In the genomic region with DNA sequence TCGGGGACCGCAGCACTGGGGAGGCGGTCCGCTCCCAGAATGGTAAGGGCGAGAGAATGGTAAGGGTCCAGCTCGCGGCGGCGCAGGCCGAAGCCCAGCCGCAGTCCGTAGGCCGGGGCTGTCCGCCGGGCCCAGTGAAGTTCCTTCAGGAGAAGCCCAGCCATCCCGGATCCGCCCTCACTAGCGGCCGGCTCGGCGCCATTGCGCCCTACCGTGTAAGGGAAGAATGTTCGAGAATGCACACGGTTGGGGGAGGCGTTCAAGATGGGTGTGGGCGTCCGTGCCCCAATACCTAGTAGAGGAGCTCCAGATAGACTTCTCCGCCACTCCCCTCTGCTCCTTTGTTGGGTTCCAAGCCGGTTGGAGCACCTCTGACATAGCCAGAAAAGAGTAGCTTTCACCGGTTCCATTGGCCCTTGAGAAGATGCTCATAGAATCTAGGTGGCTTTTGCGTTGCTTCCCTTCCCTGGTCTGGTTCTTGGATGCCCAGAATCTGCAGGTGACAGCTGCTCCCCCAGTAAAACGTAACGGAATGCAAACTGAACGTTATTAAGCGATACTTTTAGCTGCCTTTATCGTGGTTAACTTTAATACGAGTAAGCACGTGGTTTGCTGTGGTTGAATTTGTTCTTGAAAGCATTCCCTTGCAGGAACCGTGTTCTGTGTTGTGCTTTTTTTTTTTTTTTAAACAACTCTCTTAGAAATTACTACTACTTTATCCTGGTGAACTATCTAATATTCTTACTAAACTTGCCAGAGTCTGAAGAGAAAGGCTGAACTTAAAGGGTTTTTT, we compare ENCODE assay signal across 8 mouse cellular contexts. TPM values are rescaled to one million over a fixed set of nuclear protein-coding genes. Genes with fewer than 3 reads are reported as not detected.
DNase-seq lines count a peak whose midpoint lies in the region; ATAC-seq and TF ChIP-seq lines count a peak whose summit lies in the region.

No protein-coding gene starts in this region.

- H3K36me3 ChIP-seq in heart, embryonic 14.5 days (ENCODE audit: control insufficient read depth, insufficient read depth, low read length), result peaks cover 68% of the 10 kb centered on the region
- H3K36me3 ChIP-seq in midbrain, postnatal 0 days (ENCODE audit: insufficient read depth, low read length), result peaks cover 30% of the 10 kb centered on the region

- intact Hi-C loops in heart, postnatal 10 days (cut with DNase I), result loop anchor here (1.0 to 5.0 kb wide), 3 partner anchors 46 to 91 kb away; partner anchors contain the start of genes Acat2 and Wtap
- intact Hi-C loops in gastrocnemius, postnatal 14 days (cut with DNase I; ENCODE audit: low total_unique reads), result loop anchor here (10.0 kb wide), 1 partner anchor 68 kb away; no protein-coding TSS in a partner anchor

- peak overlapping the region; percentile 99 for H3K9ac ChIP-seq in heart, embryonic 14.5 days (ENCODE audit: low read length)
- peak overlapping the region; percentile 90 for H3K9ac ChIP-seq in midbrain, postnatal 0 days (replicated peaks; ENCODE audit: low read length, poor library complexity, severe bottlenecking)

- peak overlapping the region; percentile 92 to 94 for H3K27ac ChIP-seq in heart, embryonic 14.5 days (replicated peaks in 1 of 2; ENCODE audit: control insufficient read depth in 1 of 2, insufficient read depth in 1 of 2, low read depth in 2 of 2, low read length in 2 of 2)
- peak overlapping the region; percentile 88 for H3K27ac ChIP-seq in midbrain, postnatal 0 days (ENCODE audit: low read depth, low read length)

- ATAC-seq in heart, embryonic 14.5 days (ENCODE audit: insufficient number of reproducible peaks, insufficient read depth, low FRiP score, low read depth), result peak; percentile 49
- ATAC-seq in CD4-positive, CD25-positive, alpha-beta regulatory T cell, adult 4 months, result peak; percentile 40
- ATAC-seq in midbrain, postnatal 0 days (ENCODE audit: low FRiP score), result peak; percentile 53

- no peak for TF ChIP-seq CTCF in midbrain, postnatal 0 days (IDR thresholded peaks at IDR 0.05)

- no peaks in the 10 kb centered on the region for H3K9me3 ChIP-seq in heart, embryonic 14.5 days (ENCODE audit: control insufficient read depth, low read length)
- no peaks in the 10 kb centered on the region for H3K9me3 ChIP-seq in midbrain, postnatal 0 days (ENCODE audit: low read length)

- peaks cover 0 to 9% of the 10 kb centered on the region in 2 experiments; a peak in 2 of 4 replicates for H3K4me1 ChIP-seq in heart, embryonic 14.5 days (ENCODE audit: control insufficient read depth in 2 of 2, insufficient read depth in 2 of 2, low read length in 2 of 2)
- H3K4me1 ChIP-seq in midbrain, postnatal 0 days (ENCODE audit: insufficient read depth, low read length), result no peaks in the 10 kb centered on the region

- under 1% methylated on average over 40 of the region's 40 CpGs for WGBS in heart, embryonic 14.5 days
- under 1% methylated on average over 40 of the region's 40 CpGs for WGBS in midbrain, postnatal 0 days

- no peaks in the 10 kb centered on the region for H3K27me3 ChIP-seq in heart, embryonic 14.5 days (ENCODE audit: control insufficient read depth, insufficient read depth, low read length)
- H3K27me3 ChIP-seq in midbrain, postnatal 0 days (ENCODE audit: insufficient read depth, low read length), result no peaks in the 10 kb centered on the region

- H3K4me3 ChIP-seq in heart, embryonic 14.5 days (ENCODE audit: control insufficient read depth in 1 of 2, insufficient read depth in 1 of 2, low read depth in 1 of 2, low read length in 2 of 2), result peak overlapping the region; percentile 96 to 97
- peak overlapping the region; percentile 71 for H3K4me3 ChIP-seq in midbrain, postnatal 0 days (ENCODE audit: low read depth, low read length)

- no peak for DNase-seq in heart, postnatal 10 days
- peak; percentile 55 for DNase-seq in brain, adult 2 months (ENCODE audit: low read depth, low spot score)
- DNase-seq in gastrocnemius, postnatal 14 days, result peak; percentile 45
- DNase-seq in liver, result peak; percentile 82
- peak; percentile 9 for DNase-seq in midbrain, postnatal 0 days (ENCODE audit: low spot score)
- DNase-seq in ovary, postnatal 10 days (ENCODE audit: low spot score), result no peak

- H3K4me2 ChIP-seq in heart, embryonic 14.5 days (ENCODE audit: low read length), result peak overlapping the region; percentile 84
- H3K4me2 ChIP-seq in midbrain, postnatal 0 days (ENCODE audit: low read depth, low read length, poor library complexity, severe bottlenecking), result peak overlapping the region; percentile 82

RNA-seq across cellular contexts. Expression of gene Mrpl18, which starts 0.6 kb away (rescaled TPM):
- polyA plus RNA-seq in heart, embryonic 14.5 days (2014; fragmentation: Nextera tagmentation; extraction: Ambion mirVana), result 197 and 200 TPM in 2 replicates
- total RNA-seq in heart, postnatal 10 days (2021), result 100 to 1,000 TPM; 159 to 170 TPM
- 100 to 1,000 TPM; 187 to 190 TPM for polyA plus RNA-seq in CD4-positive, CD25-positive, alpha-beta regulatory T cell, adult 4 months (2017; shearing (Covaris generic))
- 10 to 100 TPM; 86.2 to 87.2 TPM for total RNA-seq in gastrocnemius, postnatal 14 days (2021)
- total RNA-seq in midbrain, postnatal 0 days (2014; rRNA removed), result 34.0 TPM in 2 replicates
- 111 and 118 TPM in 2 replicates for polyA plus RNA-seq in midbrain, postnatal 0 days (2015; fragmentation: Nextera tagmentation; extraction: Ambion mirVana)

RNA-seq across cellular contexts. Expression of gene Tcp1, which starts 1.3 kb away (rescaled TPM):
- polyA plus RNA-seq in heart, embryonic 14.5 days (2014; fragmentation: Nextera tagmentation; extraction: Ambion mirVana), result 345 and 353 TPM in 2 replicates
- total RNA-seq in heart, postnatal 10 days (2021), result 100 to 1,000 TPM; 226 to 233 TPM
- 100 to 1,000 TPM; 221 to 225 TPM for polyA plus RNA-seq in CD4-positive, CD25-positive, alpha-beta regulatory T cell, adult 4 months (2017; shearing (Covaris generic))
- 100 to 1,000 TPM; 205 to 212 TPM for total RNA-seq in gastrocnemius, postnatal 14 days (2021)
- total RNA-seq in midbrain, postnatal 0 days (2014; rRNA removed), result 330 and 377 TPM in 2 replicates
- polyA plus RNA-seq in midbrain, postnatal 0 days (2015; fragmentation: Nextera tagmentation; extraction: Ambion mirVana), result 330 and 375 TPM in 2 replicates

RNA-seq across cellular contexts. Expression of gene Pnldc1, which starts 6.8 kb away (rescaled TPM):
- 1.5 and 1.6 TPM in 2 replicates for polyA plus RNA-seq in heart, embryonic 14.5 days (2014; fragmentation: Nextera tagmentation; extraction: Ambion mirVana)
- 1 to 10 TPM; 1.3 to 1.5 TPM for total RNA-seq in heart, postnatal 10 days (2021)
- polyA plus RNA-seq in CD4-positive, CD25-positive, alpha-beta regulatory T cell, adult 4 months (2017; shearing (Covaris generic)), result 1 to 10 TPM in 1 of 2 experiments, under 1 TPM in 1; 0.55 to 1.3 TPM
- under 1 TPM; 0.14 to 0.91 TPM for total RNA-seq in gastrocnemius, postnatal 14 days (2021)
- 0.88 and 1.8 TPM in 2 replicates for total RNA-seq in midbrain, postnatal 0 days (2014; rRNA removed)
- polyA plus RNA-seq in midbrain, postnatal 0 days (2015; fragmentation: Nextera tagmentation; extraction: Ambion mirVana), result 1.1 and 1.3 TPM in 2 replicates

RNA-seq across cellular contexts. Expression of gene Acat3, which starts 23.6 kb away (rescaled TPM):
- 0.24 and 0.28 TPM in 2 replicates for polyA plus RNA-seq in heart, embryonic 14.5 days (2014; fragmentation: Nextera tagmentation; extraction: Ambion mirVana)
- total RNA-seq in heart, postnatal 10 days (2021), result not detected
- polyA plus RNA-seq in CD4-positive, CD25-positive, alpha-beta regulatory T cell, adult 4 months (2017; shearing (Covaris generic)), result under 1 TPM in 1 of 2 experiments, not detected in 1; 0.52 TPM
- total RNA-seq in gastrocnemius, postnatal 14 days (2021), result not detected
- total RNA-seq in midbrain, postnatal 0 days (2014; rRNA removed), result 0.52 and 0.82 TPM in 2 replicates
- polyA plus RNA-seq in midbrain, postnatal 0 days (2015; fragmentation: Nextera tagmentation; extraction: Ambion mirVana), result 1.5 and 2.0 TPM in 2 replicates

RNA-seq across cellular contexts. Expression of gene Mrgprh, which starts 41.0 kb away (rescaled TPM):
- 0.09 and 0.16 TPM in 2 replicates for polyA plus RNA-seq in heart, embryonic 14.5 days (2014; fragmentation: Nextera tagmentation; extraction: Ambion mirVana)
- total RNA-seq in heart, postnatal 10 days (2021), result 1 to 10 TPM; 1.9 to 2.1 TPM
- polyA plus RNA-seq in CD4-positive, CD25-positive, alpha-beta regulatory T cell, adult 4 months (2017; shearing (Covaris generic)), result not detected
- 1 to 10 TPM; 1.8 to 2.1 TPM for total RNA-seq in gastrocnemius, postnatal 14 days (2021)
- total RNA-seq in midbrain, postnatal 0 days (2014; rRNA removed), result not detected in 2 replicates
- not detected in 2 replicates for polyA plus RNA-seq in midbrain, postnatal 0 days (2015; fragmentation: Nextera tagmentation; extraction: Ambion mirVana)

Comparison
In these comparisons a context has a peak if more than half of its experiments do, and no peak if none do; other contexts are left out.
1. DNase-seq: peak in brain, adult 2 months (single experiment), gastrocnemius, postnatal 14 days (single experiment), liver (single experiment) and midbrain, postnatal 0 days (single experiment); none in heart, postnatal 10 days (0 of 2) and ovary, postnatal 10 days (single experiment).
2. Peak in every context shown above with its lines, with median percentiles within 50 percentile points of each other: ATAC-seq.